Mouse (Mus musculus) CD8-positive naive resting alpha-beta T cell, adult 2 months (primary cell): ENCODE results near the gene Invs.

Experiments used
- DNase-seq, 2 experiments: peaks; one replicate each; pipeline ENCODE4 v3.0.0; 2022; ENCODE audit warnings: low read depth in 2 of 2, low spot score in 2 of 2

The Invs gene

DNA sequence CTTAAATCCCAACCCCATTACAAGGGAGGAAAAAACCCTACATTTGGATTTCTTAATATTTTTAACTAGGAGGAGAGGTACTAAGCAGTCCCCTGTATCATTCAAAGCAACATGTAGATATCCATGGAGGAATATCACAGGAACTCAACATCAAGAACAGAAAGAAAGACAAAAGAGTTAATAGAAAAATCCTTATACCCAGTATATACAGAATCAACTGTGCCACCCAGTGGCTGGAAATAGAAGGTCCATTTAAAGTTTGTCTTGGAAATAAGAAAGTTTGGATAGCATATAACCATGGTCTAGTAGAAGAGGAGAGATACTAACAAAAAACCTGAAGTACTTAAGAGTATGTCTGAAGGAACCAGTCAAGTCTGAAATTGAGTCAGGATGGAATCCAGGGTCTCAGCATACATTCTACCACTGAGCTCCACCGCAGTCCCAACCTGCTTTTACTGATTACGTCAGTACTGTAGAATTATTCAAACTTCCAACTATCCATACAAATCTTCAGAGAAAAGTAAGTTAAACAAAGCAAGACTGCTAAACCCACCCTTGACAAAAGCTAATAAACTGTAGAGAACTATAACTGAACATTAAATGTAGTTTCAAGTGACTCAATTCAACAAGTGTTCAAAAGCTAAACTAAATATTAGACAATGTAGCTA lies 174.7 kb downstream of the Invs start:
- no peak for DNase-seq

DNA sequence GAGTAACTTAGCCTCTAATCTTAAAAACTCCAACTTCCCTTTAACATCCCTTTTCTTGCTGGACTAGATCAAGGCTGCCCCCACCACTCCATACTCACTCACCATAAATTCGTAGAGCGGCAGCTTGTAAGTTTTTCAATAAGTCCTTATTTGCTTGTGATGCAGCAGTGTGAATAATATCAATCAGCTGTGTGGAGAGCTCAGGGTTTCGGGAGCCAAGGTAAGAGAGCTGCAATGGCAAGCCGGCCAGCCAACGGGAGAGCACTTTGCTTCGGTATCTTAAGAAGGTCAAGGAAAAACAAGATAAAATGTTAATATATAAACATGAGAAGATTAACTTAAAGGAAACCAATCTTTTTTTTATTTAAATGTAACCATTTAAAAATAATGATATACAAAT lies 178.9 kb downstream of the Invs start:
- DNase-seq, result no peak

DNA sequence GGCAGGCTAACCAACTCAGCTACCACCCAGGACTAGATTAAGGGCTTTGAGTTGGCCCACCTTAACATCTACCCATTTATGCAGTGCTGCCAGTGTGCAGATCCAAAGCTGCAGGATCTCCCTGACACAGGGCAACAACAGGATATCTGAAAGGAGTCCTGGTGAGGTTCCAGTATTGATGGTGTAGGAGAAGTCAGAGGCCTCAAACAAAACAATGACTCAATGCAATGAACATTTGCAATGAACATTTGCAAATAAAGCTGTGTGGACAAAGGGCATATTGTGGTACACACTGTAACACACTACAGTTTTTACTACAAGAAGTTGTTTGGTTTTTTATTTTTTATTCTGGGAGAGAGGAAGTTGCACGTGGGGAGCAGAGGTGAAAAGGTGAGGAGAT lies 181.5 kb downstream of the Invs start:
- DNase-seq, result no peak

DNA sequence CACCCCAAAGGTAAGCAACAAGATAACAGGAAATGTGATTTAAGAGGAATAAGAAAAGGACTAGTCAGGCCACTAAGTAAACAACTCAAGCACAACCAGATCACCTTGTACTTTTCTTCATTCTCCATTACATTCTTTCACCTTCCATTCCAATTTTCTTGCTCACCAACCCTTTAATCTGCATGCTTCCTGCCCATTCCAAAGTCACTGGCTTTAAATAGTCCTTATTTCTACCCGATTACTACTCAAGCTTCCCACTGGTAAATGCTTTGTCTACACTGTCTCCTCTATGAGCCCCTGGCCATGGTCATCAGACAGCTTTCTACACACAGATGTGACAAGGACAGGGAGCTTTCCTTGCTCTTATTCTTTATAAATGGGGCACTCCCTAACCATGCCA lies 191.4 kb downstream of the Invs start:
- no peak for DNase-seq

DNA sequence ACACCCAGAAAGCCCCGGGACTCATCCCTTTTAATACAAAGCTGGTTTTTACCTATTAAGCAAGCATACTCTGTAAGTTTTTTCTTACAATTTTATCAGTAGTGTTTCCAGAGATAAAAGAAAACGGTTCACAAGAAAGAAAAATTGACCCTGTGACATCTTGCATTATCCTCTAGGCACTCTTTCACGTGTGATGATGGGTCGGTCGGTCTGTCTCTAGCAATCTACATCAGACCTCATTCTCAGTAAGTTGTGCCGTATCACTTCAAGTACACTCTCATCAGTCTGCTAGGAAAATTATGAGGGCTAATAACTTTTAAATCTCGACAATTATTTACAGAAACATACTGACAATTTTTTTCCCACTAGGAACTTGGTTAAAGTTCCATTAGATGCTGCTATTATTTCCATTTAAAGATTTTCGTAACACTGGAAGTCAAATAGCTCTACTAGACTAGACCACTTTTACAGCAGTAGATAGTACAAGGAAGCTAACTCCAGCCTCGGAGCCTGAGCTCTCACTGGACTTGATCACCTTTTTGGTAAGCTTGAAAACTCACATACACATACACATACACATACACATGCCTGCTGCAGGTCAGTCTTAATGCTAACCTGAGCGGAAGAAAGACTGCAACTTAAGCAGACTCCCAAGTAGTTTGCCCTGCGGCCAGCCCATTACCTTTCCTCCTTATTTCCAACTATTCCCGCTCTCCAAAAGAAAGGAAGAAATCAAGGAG lies 192.7 kb downstream of the Invs start:
- no peak for DNase-seq

DNA sequence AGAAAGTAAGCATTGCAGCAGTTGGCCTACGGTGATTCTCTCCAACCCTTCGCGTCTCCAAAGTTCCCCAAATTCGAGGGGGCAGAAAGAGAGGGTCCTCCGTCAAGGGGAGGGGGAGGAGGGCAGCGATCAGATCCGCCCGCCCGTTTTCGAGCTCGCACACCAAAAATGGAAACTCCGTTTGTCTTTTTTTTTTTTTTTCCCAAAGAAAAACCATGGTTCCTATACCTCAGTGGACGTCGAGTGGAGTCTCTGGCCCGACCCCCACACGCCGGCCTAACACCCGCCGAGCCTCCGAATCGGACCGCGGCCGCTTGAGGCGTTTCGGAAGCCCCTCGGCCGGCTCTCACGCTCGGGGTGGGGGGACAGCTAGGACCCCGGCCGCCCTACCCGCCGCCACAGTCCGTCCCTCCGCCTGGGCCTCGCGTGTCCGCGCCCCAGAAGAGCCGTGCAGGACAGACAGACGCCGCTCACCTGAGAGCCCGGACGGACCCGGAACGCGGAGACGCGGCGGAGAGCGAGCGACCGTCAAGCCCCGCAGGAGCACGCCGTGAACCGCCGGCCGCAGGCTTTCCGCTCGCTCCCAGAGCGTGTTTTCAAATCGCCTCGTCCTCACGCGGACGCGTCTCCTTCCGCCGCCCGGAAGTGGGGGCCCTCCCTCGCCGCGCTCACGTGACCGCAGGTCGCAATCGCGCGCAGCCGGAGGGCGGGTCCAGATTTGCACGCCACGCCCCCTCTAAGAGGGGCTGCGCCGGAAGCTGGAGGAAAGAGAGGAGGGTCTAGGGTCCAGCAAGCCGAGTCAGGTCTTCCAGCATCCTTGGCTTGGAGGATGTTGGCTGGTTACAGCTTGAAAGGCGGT lies 193.5 kb downstream of the Invs start, which contains the start of gene Tex10:
TSS of gene Tex10 (minus strand) at position 668 of the 859 bp plus-strand sequence.
- peak; percentile 87 to 89 for DNase-seq

DNA sequence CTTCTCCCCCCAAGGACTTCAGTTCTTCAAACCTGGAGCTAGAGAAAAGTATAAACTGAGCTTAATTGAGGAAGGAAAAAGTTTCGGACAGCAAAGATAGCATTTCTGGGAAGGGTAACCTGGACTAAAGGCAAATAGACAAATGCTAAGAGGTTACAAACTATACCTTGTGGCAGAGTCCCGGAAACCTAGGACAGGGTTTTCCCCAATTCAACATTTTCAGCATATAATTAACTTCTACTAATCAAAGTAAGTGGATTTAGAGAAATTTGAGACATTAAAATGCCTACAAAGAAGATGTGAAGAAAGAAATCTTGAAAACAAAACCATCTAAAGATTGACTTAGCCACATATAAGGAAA lies 194.1 kb downstream of the Invs start:
- DNase-seq, result no peak

DNA sequence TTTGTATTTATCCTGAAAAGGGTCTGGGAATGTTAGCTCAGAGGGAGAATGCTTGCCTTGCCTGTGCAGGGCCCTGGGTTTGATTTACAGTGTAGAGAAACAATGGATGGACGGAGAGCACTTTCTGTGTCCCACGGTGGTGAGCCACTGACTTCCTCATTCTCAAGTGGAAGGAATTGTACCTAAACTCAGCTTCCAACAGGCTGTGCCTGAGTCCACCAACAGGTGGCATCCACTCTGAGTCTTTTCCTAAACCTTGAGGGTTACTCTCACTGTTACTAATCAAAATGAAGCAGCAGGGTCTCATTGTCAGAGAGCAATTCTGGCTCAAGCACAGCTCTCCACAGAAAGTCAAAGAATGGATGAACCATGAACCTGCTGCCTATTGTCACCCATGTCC lies 201.7 kb downstream of the Invs start:
- DNase-seq, result no peak
